Mouse (Mus musculus): ENCODE data around the gene Mrgprh. TPM values are rescaled to one million over a fixed set of nuclear protein-coding genes. Genes with fewer than 3 reads are reported as not detected.

The Mrgprh gene
- polyA plus RNA-seq, 1 experiment = not detected

DNA sequence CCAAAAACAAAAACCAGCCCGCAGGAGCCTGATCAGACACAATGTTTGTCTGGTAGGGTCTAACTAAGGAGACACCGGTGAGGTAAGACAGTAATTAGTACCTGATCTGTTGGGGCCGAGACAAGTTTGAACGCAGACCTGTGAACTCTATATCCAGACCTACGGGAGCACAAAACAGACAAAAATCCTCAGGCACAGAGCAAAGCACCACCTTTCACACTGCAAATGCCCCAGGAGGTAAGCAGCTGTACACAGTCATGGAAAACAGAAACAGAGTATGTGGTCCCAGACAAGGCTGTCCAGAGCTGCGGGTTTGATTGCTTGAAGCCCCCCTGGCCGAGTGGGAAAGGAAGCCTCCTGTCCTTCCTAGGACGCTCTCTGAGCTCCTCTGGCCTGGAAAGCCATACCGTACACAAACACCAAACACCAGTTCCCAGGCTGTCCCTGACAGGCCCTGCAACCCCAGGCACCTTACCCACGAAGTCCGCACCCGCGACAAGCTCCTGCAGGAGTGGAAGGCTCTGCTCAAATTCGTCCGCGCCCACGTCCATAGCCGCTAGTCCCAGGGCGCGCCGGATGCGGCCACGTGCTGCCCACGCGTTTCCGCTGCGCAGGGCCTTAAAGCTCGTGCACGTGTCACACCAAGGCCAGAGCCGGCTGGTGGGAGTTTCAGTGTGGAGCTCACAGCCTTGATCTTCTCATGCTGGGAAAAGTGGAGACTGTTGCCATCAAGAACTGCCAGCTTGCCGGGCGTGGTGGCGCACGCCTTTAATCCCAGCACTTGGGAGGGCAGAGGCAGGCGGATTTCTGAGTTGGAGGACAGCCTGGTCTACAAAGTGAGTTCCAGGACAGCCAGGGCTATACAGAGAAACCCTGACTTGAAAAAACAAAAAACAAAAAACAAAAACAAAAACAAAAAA lies 33.8 kb downstream of the Mrgprh start, which contains the start of gene Pnldc1:
TSS of gene Pnldc1 (minus strand) at position 870 of the 920 bp plus-strand sequence.
- H3K27me3 ChIP-seq (ENCODE audit: control insufficient read depth, insufficient read depth, insufficient read length) = no peaks in the 10 kb centered on the region
- TF ChIP-seq E2F4 (IDR thresholded peaks at IDR 0.05; ENCODE audit: insufficient read depth) = no peak
- TF ChIP-seq MAX (IDR thresholded peaks at IDR 0.05; ENCODE audit: low read depth) = no peak
- TF ChIP-seq MYOG (IDR thresholded peaks at IDR 0.05; ENCODE audit: control insufficient read depth in 1 of 3, insufficient read depth in 1 of 3, insufficient read length in 2 of 3, low read depth in 2 of 3) = no peak
- no peak for TF ChIP-seq MYOD1 (IDR thresholded peaks at IDR 0.05; ENCODE audit: control insufficient read depth in 1 of 3, insufficient read length in 2 of 3, low read depth in 2 of 3)
- TF ChIP-seq REST (IDR thresholded peaks at IDR 0.05; ENCODE audit: insufficient read depth, insufficient read length) = no peak
- TF ChIP-seq POLR2A (IDR thresholded peaks at IDR 0.05; ENCODE audit: insufficient read length, low read depth) = no peak
- no peak for TF ChIP-seq CEBPB (IDR thresholded peaks at IDR 0.05; ENCODE audit: insufficient read depth, poor library complexity, severe bottlenecking)
- TF ChIP-seq USF1 (IDR thresholded peaks at IDR 0.05; ENCODE audit: low read depth) = no peak
- no peak for TF ChIP-seq TCF12 (IDR thresholded peaks at IDR 0.05; ENCODE audit: insufficient read depth, poor library complexity, severe bottlenecking)
- TF ChIP-seq TCF3 (IDR thresholded peaks at IDR 0.05; ENCODE audit: insufficient read length, low read depth) = no peak
- TF ChIP-seq SRF (IDR thresholded peaks at IDR 0.05; ENCODE audit: control insufficient read depth, insufficient read length, low read depth) = no peak
- H3K36me3 ChIP-seq (ENCODE audit: control insufficient read depth, insufficient read depth) = peaks cover 27% of the 10 kb centered on the region
- H3K79me2 ChIP-seq (ENCODE audit: control insufficient read depth, insufficient read depth) = peaks cover 7% of the 10 kb centered on the region
- no peak within 1 kb of the TSS for H3K4me2 ChIP-seq (ENCODE audit: low read depth)
- H3ac ChIP-seq (ENCODE audit: control insufficient read depth, insufficient read length) = no peak within 1 kb of the TSS
- no peak within 1 kb of the TSS for H3K4me3 ChIP-seq

DNA sequence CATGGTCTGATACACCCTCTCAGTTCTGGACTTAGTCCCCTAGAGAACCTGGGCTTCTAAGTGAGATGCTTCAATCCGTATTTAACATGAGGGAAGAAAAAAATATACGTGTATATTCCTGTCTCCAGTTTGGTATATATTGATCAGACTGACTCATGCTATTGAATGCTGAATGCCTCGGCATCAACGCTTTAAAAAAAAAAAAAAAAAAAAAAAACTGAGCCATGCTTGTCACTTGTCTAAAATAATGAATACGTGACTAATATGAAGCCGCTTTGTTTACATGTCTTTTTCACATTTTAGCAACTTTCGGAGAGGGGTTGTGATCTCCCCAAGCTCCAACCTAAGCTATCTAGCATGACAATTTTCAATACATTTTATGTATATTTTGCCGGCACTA lies 34.6 kb downstream of the Mrgprh start:
- no peak overlapping the region for H3ac ChIP-seq (ENCODE audit: control insufficient read depth, insufficient read length)
- no peak overlapping the region for H3K4me3 ChIP-seq
- H3K36me3 ChIP-seq (ENCODE audit: control insufficient read depth, insufficient read depth) = peaks cover 22% of the 10 kb centered on the region
- TF ChIP-seq TCF3 (IDR thresholded peaks at IDR 0.05; ENCODE audit: insufficient read length, low read depth) = no peak
- TF ChIP-seq MAX (IDR thresholded peaks at IDR 0.05; ENCODE audit: low read depth) = no peak
- no peak for TF ChIP-seq USF1 (IDR thresholded peaks at IDR 0.05; ENCODE audit: low read depth)
- no peak for TF ChIP-seq POLR2AphosphoS2 (IDR thresholded peaks at IDR 0.05; ENCODE audit: insufficient read length, low read depth)
- no peak for TF ChIP-seq E2F4 (IDR thresholded peaks at IDR 0.05; ENCODE audit: insufficient read depth)
- no peak for TF ChIP-seq MYOD1 (IDR thresholded peaks at IDR 0.05; ENCODE audit: control insufficient read depth in 1 of 3, insufficient read length in 2 of 3, low read depth in 2 of 3)
- TF ChIP-seq CEBPB (IDR thresholded peaks at IDR 0.05; ENCODE audit: insufficient read depth, poor library complexity, severe bottlenecking) = no peak
- no peak for TF ChIP-seq TCF12 (IDR thresholded peaks at IDR 0.05; ENCODE audit: insufficient read depth, poor library complexity, severe bottlenecking)
- TF ChIP-seq SRF (IDR thresholded peaks at IDR 0.05; ENCODE audit: control insufficient read depth, insufficient read length, low read depth) = no peak
- no peak for TF ChIP-seq REST (IDR thresholded peaks at IDR 0.05; ENCODE audit: insufficient read depth, insufficient read length)
- no peak for TF ChIP-seq POLR2A (IDR thresholded peaks at IDR 0.05; ENCODE audit: insufficient read length, low read depth)
- no peak for TF ChIP-seq MYOG (IDR thresholded peaks at IDR 0.05; ENCODE audit: control insufficient read depth in 1 of 3, insufficient read depth in 1 of 3, insufficient read length in 2 of 3, low read depth in 2 of 3)
- no peaks in the 10 kb centered on the region for H3K27me3 ChIP-seq (ENCODE audit: control insufficient read depth, insufficient read depth, insufficient read length)
- peaks cover 15% of the 10 kb centered on the region for H3K79me2 ChIP-seq (ENCODE audit: control insufficient read depth, insufficient read depth)
- no peak overlapping the region for H3K4me2 ChIP-seq (ENCODE audit: low read depth)

- H3K79me2 ChIP-seq (ENCODE audit: control insufficient read depth, insufficient read depth) = peaks cover 58% of the 10 kb centered on the region
- peak within 1 kb of the TSS; percentile 95 for H3K4me3 ChIP-seq
- H3K4me2 ChIP-seq (ENCODE audit: low read depth) = peak within 1 kb of the TSS; percentile 96
- peaks cover 39% of the 10 kb centered on the region for H3K36me3 ChIP-seq (ENCODE audit: control insufficient read depth, insufficient read depth)
- no peak for TF ChIP-seq E2F4 (IDR thresholded peaks at IDR 0.05; ENCODE audit: insufficient read depth)
- no peak for TF ChIP-seq TCF3 (IDR thresholded peaks at IDR 0.05; ENCODE audit: insufficient read length, low read depth)
- TF ChIP-seq MAX (IDR thresholded peaks at IDR 0.05; ENCODE audit: low read depth) = no peak
- TF ChIP-seq POLR2AphosphoS2 (IDR thresholded peaks at IDR 0.05; ENCODE audit: insufficient read length, low read depth) = no peak
- no peaks in the 10 kb centered on the region for H3K27me3 ChIP-seq (ENCODE audit: control insufficient read depth, insufficient read depth, insufficient read length)
- peak within 1 kb of the TSS; percentile 72 for H3ac ChIP-seq (ENCODE audit: control insufficient read depth, insufficient read length)
These were observed 39.6 kb downstream of the Mrgprh start, which contains the start of gene Tcp1 for GRCm38 (mm10) chr17:12915488-12915880. Gene Tcp1 (plus strand): TSS chr17:12915701.

- TF ChIP-seq MAX (IDR thresholded peaks at IDR 0.05; ENCODE audit: low read depth) = no peak
- TF ChIP-seq CEBPB (IDR thresholded peaks at IDR 0.05; ENCODE audit: insufficient read depth, poor library complexity, severe bottlenecking) = no peak
- no peak for TF ChIP-seq MYOD1 (IDR thresholded peaks at IDR 0.05; ENCODE audit: control insufficient read depth in 1 of 3, insufficient read length in 2 of 3, low read depth in 2 of 3)
- no peak for TF ChIP-seq REST (IDR thresholded peaks at IDR 0.05; ENCODE audit: insufficient read depth, insufficient read length)
- TF ChIP-seq E2F4 (IDR thresholded peaks at IDR 0.05; ENCODE audit: insufficient read depth) = peak; percentile 77
- no peak for TF ChIP-seq SRF (IDR thresholded peaks at IDR 0.05; ENCODE audit: control insufficient read depth, insufficient read length, low read depth)
- peak in 1 of 3 experiments; percentile 30 for TF ChIP-seq MYOG (IDR thresholded peaks at IDR 0.05; ENCODE audit: control insufficient read depth in 1 of 3, insufficient read depth in 1 of 3, insufficient read length in 2 of 3, low read depth in 2 of 3)
- TF ChIP-seq TCF3 (IDR thresholded peaks at IDR 0.05; ENCODE audit: insufficient read length, low read depth) = no peak
- TF ChIP-seq TCF12 (IDR thresholded peaks at IDR 0.05; ENCODE audit: insufficient read depth, poor library complexity, severe bottlenecking) = no peak
- peak; percentile 96 for TF ChIP-seq POLR2AphosphoS2 (IDR thresholded peaks at IDR 0.05; ENCODE audit: insufficient read length, low read depth)
- TF ChIP-seq USF1 (IDR thresholded peaks at IDR 0.05; ENCODE audit: low read depth) = no peak
- peak; percentile 94 for TF ChIP-seq POLR2A (IDR thresholded peaks at IDR 0.05; ENCODE audit: insufficient read length, low read depth)
These were observed 40.2 kb downstream of the Mrgprh start, which contains the start of gene Mrpl18 for GRCm38 (mm10) chr17:12915881-12916583. Gene Mrpl18 (minus strand): TSS chr17:12916345.

More at GRCm38 (mm10) chr17:12915881-12916583, 40.2 kb downstream of the Mrgprh start, which contains the start of gene Mrpl18:
- H3K4me3 ChIP-seq = peak within 1 kb of the TSS; percentile 95
- peaks cover 44% of the 10 kb centered on the region for H3K36me3 ChIP-seq (ENCODE audit: control insufficient read depth, insufficient read depth)
- H3ac ChIP-seq (ENCODE audit: control insufficient read depth, insufficient read length) = peak within 1 kb of the TSS; percentile 72
- no peaks in the 10 kb centered on the region for H3K27me3 ChIP-seq (ENCODE audit: control insufficient read depth, insufficient read depth, insufficient read length)
- peak within 1 kb of the TSS; percentile 96 for H3K4me2 ChIP-seq (ENCODE audit: low read depth)
- peaks cover 60% of the 10 kb centered on the region for H3K79me2 ChIP-seq (ENCODE audit: control insufficient read depth, insufficient read depth)

Data from myocyte (in vitro differentiated cells).